Mouse (Mus musculus) heart, postnatal 0 days (tissue): ENCODE results near the gene Dnm3.

Experiments
- CTCF ChIP-seq: IDR thresholded peaks from 2 replicates; pipeline ENCODE4 v1.5.1; 2016; ENCODE audit warnings: antibody characterized with exemption, control low read depth, low read depth
- EP300 ChIP-seq: IDR thresholded peaks from 2 replicates; pipeline ENCODE4 v1.6.1; 2016; ENCODE audit warnings: antibody characterized with exemption, low read depth

DNA sequence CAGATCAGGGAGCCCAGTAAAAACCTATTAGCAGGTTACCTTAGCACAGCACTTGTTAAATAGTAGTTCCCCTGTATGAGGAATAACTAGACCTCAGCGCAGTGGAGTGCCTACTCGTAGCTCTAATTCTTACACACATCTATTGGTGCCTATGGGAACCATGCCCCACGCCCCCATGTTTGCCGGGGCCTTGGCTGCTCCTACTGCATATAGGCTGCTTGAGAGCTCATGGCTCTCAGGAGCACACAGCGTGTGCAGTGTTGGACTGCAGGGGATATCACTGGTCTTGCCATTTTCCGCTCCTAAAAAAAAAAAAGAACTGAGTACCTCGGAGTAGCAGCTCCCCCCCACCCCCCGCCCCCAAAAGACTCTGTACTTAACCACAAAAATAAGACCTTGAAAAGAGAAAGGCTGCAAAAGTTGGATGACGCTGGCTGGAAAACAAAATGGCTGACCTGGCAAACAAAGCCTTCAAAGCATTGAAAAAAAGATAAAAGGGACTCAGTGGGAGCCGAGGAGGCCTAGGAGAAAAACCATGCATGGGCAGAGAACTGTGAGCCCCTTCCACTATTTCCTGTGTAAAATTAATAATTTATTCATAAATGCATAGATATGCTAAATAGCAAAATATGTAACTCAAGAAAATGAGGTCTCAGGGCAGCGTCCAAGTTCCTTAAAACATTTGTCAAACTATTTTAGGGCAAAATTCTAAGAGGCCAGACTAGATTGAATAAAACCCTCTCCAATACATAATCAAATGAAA, 342.2 kb downstream of the Dnm3 start:
- TF ChIP-seq CTCF (no peak), EP300 (no peak)
